Mouse (Mus musculus) intestine, embryonic 16.5 days (tissue): ENCODE measurements around the gene Gpc3. TPM values are rescaled to one million over a fixed set of nuclear protein-coding genes. Genes with fewer than 3 reads are reported as not detected.

Experiments used
- ATAC-seq: fragments of 200-750 bp; cut with Nextera tagmentation; 2 replicates; pipeline ENCODE4 v1.8.0; 2017; ENCODE audit warnings: moderate TSS enrichment, moderate library complexity
- H3K27ac ChIP-seq: fragments of 300-500 bp; sonication (generic); 2 replicates; pipeline ENCODE4 v1.5.1; 2014; ENCODE audit warnings: mild to moderate bottlenecking, low read length
- H3K27me3 ChIP-seq: fragments of 300-500 bp; sonication (generic); replicated peaks from 2 replicates; pipeline ENCODE4 v1.6.1; 2014; ENCODE audit warnings: low read length, control low read depth, mixed read lengths; ENCODE audit not compliant: control insufficient read depth, insufficient read depth
- H3K36me3 ChIP-seq: fragments of 300-500 bp; sonication (generic); 2 replicates; pipeline ENCODE4 v1.6.1; 2014; ENCODE audit warnings: low read length, control low read depth; ENCODE audit not compliant: control insufficient read depth, insufficient read depth
- H3K4me1 ChIP-seq: fragments of 300-500 bp; sonication (generic); 2 replicates; pipeline ENCODE4 v1.6.1; 2014; ENCODE audit warnings: low read length, control low read depth, mixed read lengths; ENCODE audit not compliant: control insufficient read depth, insufficient read depth
- H3K4me2 ChIP-seq: fragments of 300-500 bp; sonication (generic); 2 replicates; pipeline ENCODE4 v1.6.1; 2014; ENCODE audit warnings: low read depth, low read length, control low read depth
- H3K4me3 ChIP-seq: fragments of 300-500 bp; sonication (generic); 2 replicates; pipeline ENCODE4 v1.5.1; 2014; ENCODE audit warnings: mild to moderate bottlenecking, low read length
- H3K9ac ChIP-seq: fragments of 300-500 bp; sonication (generic); 2 replicates; pipeline ENCODE4 v1.6.1; 2014; ENCODE audit warnings: low read depth, low read length
- H3K9me3 ChIP-seq: fragments of 300-500 bp; sonication (generic); 2 replicates; pipeline ENCODE4 v1.6.1; 2016; ENCODE audit warnings: low read length, control low read depth; ENCODE audit not compliant: control insufficient read depth
- WGBS: fragments of 180-500 bp; shearing (Covaris S2); extraction: QIAGEN DNeasy Blood & Tissue Kit; methylation state at CpG from one replicate; pipeline ENCODE4 v1.1.7; 2014; 5-methylcytosine and 5-hydroxymethylcytosine counted together
- microRNA counts: library from miRNA; unstranded; fragments of <30 nt; microRNA quantifications from one replicate; lab custom pipeline; 2016
- microRNA-seq: library from miRNA; unstranded; fragments of <30 nt; microRNA quantifications from one replicate; pipeline ENCODE4, GENCODE M21; 2016
- polyA plus RNA-seq: library from polyadenylated mRNA; unstranded; fragments of >200 nt; fragmentation: Nextera tagmentation; extraction: Ambion mirVana; gene quantifications from 2 replicates; pipeline ENCODE4 v1.2.1, GENCODE M21; 2015

The Gpc3 gene
- polyA plus RNA-seq, 1 experiment from 2014 or later, result 507 TPM

- Histone ChIP-seq H3K4me2 (no peak overlapping the region), H3K36me3 (no peaks in the 10 kb centered on the region), H3K4me1 (no peaks in the 10 kb centered on the region), H3K9ac (no peak overlapping the region), H3K27ac (no peak overlapping the region), H3K4me3 (no peak overlapping the region), H3K9me3 (no peaks in the 10 kb centered on the region), H3K27me3 (no peaks in the 10 kb centered on the region; the same call in 1 of the 2 replicates)
- WGBS, result 93% methylated on average over 4 of the region's 4 CpGs
- no peak for ATAC-seq
Measured at GRCm38 (mm10) chrX:52237470-52237869, 376.3 kb downstream of the Gpc3 start.

DNA sequence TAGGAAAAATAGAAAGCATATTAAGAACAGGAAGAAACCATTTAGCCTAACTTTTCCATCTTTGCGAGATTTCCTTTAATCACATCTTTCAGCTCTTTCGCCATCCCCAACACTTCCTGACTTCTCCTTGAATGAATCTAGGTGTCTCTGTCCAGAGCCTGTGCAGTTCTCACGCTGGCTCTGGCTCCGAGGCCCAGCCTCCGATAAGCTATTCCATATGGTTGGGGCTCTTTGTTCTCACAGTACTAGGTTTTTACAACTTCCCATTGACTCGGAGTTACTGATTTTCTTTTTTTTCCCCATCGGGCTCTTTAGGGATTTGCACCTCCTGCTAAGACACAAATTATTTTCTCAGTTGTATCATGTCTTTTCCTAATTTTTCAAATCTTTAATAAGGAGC, 381.8 kb downstream of the Gpc3 start:
- no peak for ATAC-seq

GRCm38 (mm10) chrX:52230711-52231110, 383.0 kb downstream of the Gpc3 start:
- no peak for ATAC-seq
- Histone ChIP-seq H3K4me1 (no peaks in the 10 kb centered on the region), H3K27me3 (no peaks in the 10 kb centered on the region; the same call in 1 of the 2 replicates), H3K9ac (no peak overlapping the region), H3K36me3 (no peaks in the 10 kb centered on the region), H3K4me2 (no peak overlapping the region), H3K9me3 (no peaks in the 10 kb centered on the region), H3K27ac (no peak overlapping the region), H3K4me3 (no peak overlapping the region)
- WGBS, result 55% methylated on average over 4 of the region's 4 CpGs

More for the DNA sequence above, 381.8 kb downstream of the Gpc3 start:
- H3K27me3 ChIP-seq, result no peaks in the 10 kb centered on the region; the same call in 1 of the 2 replicates
- 61% methylated on average over 7 of the region's 7 CpGs for WGBS
- H3K4me3 ChIP-seq, result no peak overlapping the region
- no peak overlapping the region for H3K9ac ChIP-seq
- no peak overlapping the region for H3K27ac ChIP-seq
- no peaks in the 10 kb centered on the region for H3K9me3 ChIP-seq
- H3K4me1 ChIP-seq, result no peaks in the 10 kb centered on the region
- H3K4me2 ChIP-seq, result no peak overlapping the region
- H3K36me3 ChIP-seq, result no peaks in the 10 kb centered on the region

MicroRNAs encoded within 50 kb of the gene (microRNA counts, 519-probe panel; counts per million panel counts)
- microRNA mmu-miR-717 (lab: Ali Mortazavi, UCI), result 1,880 counts per million, percentile 36 among the panel's probes with 10 or more counts

Small RNAs within 50 kb of the gene (microRNA-seq; reads per million reads assigned to microRNA genes)
- gene Mir6384 (not detected), gene Mir717 (not detected)

Other genes with a start within 250 kb of the Gpc3 start
- 5.7 TPM in 2 replicates for gene Ccdc160, start 177.2 kb upstream of the Gpc3 start, polyA plus RNA-seq